Comparison of ENCODE assay signal across 10 mouse cellular contexts in genomic region chr2:118149855-118150563, GRCm38 (mm10). TPM values are rescaled to one million over a fixed set of nuclear protein-coding genes. Genes with fewer than 3 reads are reported as not detected.
DNase-seq lines count a peak whose midpoint lies in the region; ATAC-seq and TF ChIP-seq lines count a peak whose summit lies in the region.
"Had no signal": no experiment of that assay in that cellular context is flagged by ENCODE, and none has a peak within 500 bp of the region (broad histone marks: within the 10 kb centered on the region; RNA-seq: fewer than 3 reads in every experiment).

No protein-coding gene starts in this region.

- WGBS in heart, embryonic 10.5 days, result 73% methylated on average over 12 of the region's 12 CpGs
- 54% methylated on average over 12 of the region's 12 CpGs for WGBS in stomach, postnatal 0 days

- no peaks in the 10 kb centered on the region for H3K27me3 ChIP-seq in heart, embryonic 10.5 days (ENCODE audit: insufficient read depth, poor library complexity, severe bottlenecking)
- H3K27me3 ChIP-seq in stomach, postnatal 0 days (ENCODE audit: control insufficient read depth, insufficient read depth, low read length), result no peaks in the 10 kb centered on the region
- H3K27me3 ChIP-seq: CH12.LX had no signal

- H3K27ac ChIP-seq in heart, embryonic 10.5 days, result no peak overlapping the region
- H3K27ac ChIP-seq in stomach, postnatal 0 days (replicated peaks), result no peak overlapping the region

- H3K36me3 ChIP-seq in heart, embryonic 10.5 days, result no peaks in the 10 kb centered on the region
- H3K36me3 ChIP-seq in stomach, postnatal 0 days (ENCODE audit: control insufficient read depth, insufficient read depth, low read length), result no peaks in the 10 kb centered on the region

- peak; percentile 81 to 87 for DNase-seq in heart, adult 18-20 months
- DNase-seq in heart, embryonic 10.5 days (ENCODE audit: low spot score), result no peak
- peak; percentile 67 for DNase-seq in cerebellum, adult 8-10 months
- DNase-seq in gastrocnemius, postnatal 4 days (ENCODE audit: low spot score in 2 of 2), result peak; percentile 45 to 66
- DNase-seq in layer of hippocampus, adult 11-12 months (ENCODE audit: low spot score), result peak; percentile 37
- DNase-seq in lung, postnatal 25 days (ENCODE audit: low spot score), result peak; percentile 71
- DNase-seq in stomach, postnatal 0 days (ENCODE audit: low spot score), result peak; percentile 18
- no peak for DNase-seq in thymus, adult 18-20 months

- H3K9me3 ChIP-seq in heart, embryonic 10.5 days, result no peaks in the 10 kb centered on the region
- no peaks in the 10 kb centered on the region for H3K9me3 ChIP-seq in stomach, postnatal 0 days (ENCODE audit: control insufficient read depth, low read length)
- H3K9me3 ChIP-seq: megakaryocyte, embryonic 14.5 days had no signal

- no peak; the same call in 1 of the 2 replicates for ATAC-seq in stomach, postnatal 0 days (ENCODE audit: low FRiP score, low TSS enrichment)

- no peak for TF ChIP-seq EP300 in stomach, postnatal 0 days (optimal IDR thresholded peaks at IDR 0.05)

- peak; percentile 22 for TF ChIP-seq CTCF in stomach, postnatal 0 days (IDR thresholded peaks at IDR 0.05; ENCODE audit: low read depth)

- H3K4me3 ChIP-seq in heart, embryonic 10.5 days, result no peak overlapping the region
- H3K4me3 ChIP-seq in stomach, postnatal 0 days (ENCODE audit: low read depth, low read length), result no peak overlapping the region
- H3K4me3 ChIP-seq: megakaryocyte, embryonic 14.5 days had no signal

- no peak overlapping the region for H3K4me2 ChIP-seq in stomach, postnatal 0 days (replicated peaks; ENCODE audit: low read depth)

- peaks cover 25% of the 10 kb centered on the region for H3K4me1 ChIP-seq in heart, embryonic 10.5 days
- H3K4me1 ChIP-seq in stomach, postnatal 0 days (replicated peaks; ENCODE audit: control insufficient read depth, insufficient read depth), result 0 out of 2 replicates have a peak, but pooled peaks cover 2% of the 10 kb centered on the region
- H3K4me1 ChIP-seq: megakaryocyte, embryonic 14.5 days had no signal

- no peak overlapping the region for H3K9ac ChIP-seq in stomach, postnatal 0 days (ENCODE audit: low read length)

RNA-seq across cellular contexts. Expression of gene Thbs1, which starts 38.3 kb away (rescaled TPM):
- total RNA-seq in heart, adult 18-20 months (2021), result 10 to 100 TPM; 12.8 to 13.0 TPM
- polyA plus RNA-seq in heart, embryonic 10.5 days (2016; fragmentation: Nextera tagmentation; extraction: Ambion mirVana), result 37.8 and 47.0 TPM in 2 replicates
- total RNA-seq in gastrocnemius, postnatal 4 days (2021), result 10 to 100 TPM; 71.1 to 73.2 TPM
- polyA plus RNA-seq in stomach, postnatal 0 days (2015; fragmentation: Nextera tagmentation; extraction: Ambion mirVana), result 18.9 and 19.0 TPM in 2 replicates

Comparison
In these comparisons a context has a peak if more than half of its experiments do, and no peak if none do; other contexts are left out.
1. DNase-seq: peak in heart, adult 18-20 months (2 of 2), cerebellum, adult 8-10 months (single experiment), gastrocnemius, postnatal 4 days (2 of 2), layer of hippocampus, adult 11-12 months (single experiment), lung, postnatal 25 days (single experiment) and stomach, postnatal 0 days (single experiment); none in heart, embryonic 10.5 days (single experiment) and thymus, adult 18-20 months (0 of 2).
2. RNA of gene Thbs1, which starts 38.3 kb away (total RNA-seq): 71.1 to 73.2 TPM in gastrocnemius, postnatal 4 days; 12.8 to 13.0 TPM in heart, adult 18-20 months; every median in the first group is over 4 times any median in the second.